Mouse (Mus musculus) yolk sac, embryonic 10.5 days (tissue): ENCODE data around the gene Wnt3.

Source experiments
- DNase-seq: peaks from one replicate; pipeline ENCODE4 v3.0.0-alpha.2; 2017; ENCODE audit warnings: low spot score

Gene Wnt3

GRCm38 (mm10) chr11:103772505-103773386 lies 1.2 kb upstream of the Wnt3 start:
- no peak for DNase-seq

DNA sequence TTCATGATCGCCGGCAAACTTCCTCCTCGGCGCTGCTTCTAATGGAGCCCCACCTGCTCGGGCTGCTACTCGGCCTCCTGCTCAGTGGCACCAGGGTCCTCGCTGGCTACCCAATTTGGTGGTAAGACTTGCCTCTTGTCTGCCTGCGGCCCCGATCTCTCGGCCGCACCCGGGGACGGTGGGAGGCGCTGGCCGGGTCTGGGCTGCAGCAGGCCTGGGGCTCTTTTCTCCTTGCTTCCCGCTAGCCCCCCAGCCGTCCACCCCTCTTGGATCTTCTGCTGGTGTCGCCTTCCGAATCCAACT lies 229 bp downstream of the Wnt3 start:
- no peak for DNase-seq

- no peak for DNase-seq
Observed at GRCm38 (mm10) chr11:103780152-103780551, 6.2 kb downstream of the Wnt3 start.

GRCm38 (mm10) chr11:103789951-103790350 lies 16.0 kb downstream of the Wnt3 start:
- DNase-seq, result no peak

DNA sequence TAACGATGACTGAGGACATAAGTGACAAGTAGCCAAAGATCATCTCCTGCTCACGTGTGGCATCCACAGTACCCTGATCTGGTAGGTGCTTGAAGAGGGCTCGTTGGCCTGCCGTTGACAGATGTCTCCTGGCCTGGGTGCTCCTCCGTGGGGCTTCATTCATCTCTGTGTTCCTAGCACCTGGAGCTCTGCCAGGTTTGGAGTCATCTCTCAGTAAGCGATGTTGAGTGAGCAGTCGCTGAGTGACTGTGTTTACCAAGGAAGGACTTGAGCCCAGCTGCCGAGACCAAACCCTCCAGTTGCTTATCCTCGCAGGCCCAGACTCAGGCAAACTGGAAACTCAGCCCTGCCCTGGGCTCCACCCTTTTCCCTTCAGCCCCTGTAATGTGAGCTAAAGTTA lies 27.2 kb downstream of the Wnt3 start:
- DNase-seq, result no peak

DNA sequence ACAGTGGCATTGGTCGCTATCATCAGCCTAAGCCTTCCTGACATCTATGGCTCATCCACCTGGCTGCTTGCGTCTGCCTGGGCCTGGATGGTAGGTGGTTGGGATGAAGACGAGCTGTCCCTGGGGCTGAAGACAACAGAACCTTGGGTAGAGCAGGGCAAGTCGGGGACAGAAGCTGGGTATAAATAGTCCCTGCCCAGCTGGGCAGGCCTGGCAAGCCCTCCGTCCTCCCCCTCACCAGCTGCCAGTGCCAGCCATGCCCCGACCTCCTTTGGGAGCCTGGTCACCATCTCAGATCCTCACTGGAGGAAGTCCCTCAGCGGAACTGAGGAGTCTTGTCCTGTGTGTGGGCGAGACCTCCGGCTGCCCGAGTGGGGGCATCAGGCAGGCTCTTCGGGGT lies 30.2 kb downstream of the Wnt3 start:
- no peak for DNase-seq

DNA sequence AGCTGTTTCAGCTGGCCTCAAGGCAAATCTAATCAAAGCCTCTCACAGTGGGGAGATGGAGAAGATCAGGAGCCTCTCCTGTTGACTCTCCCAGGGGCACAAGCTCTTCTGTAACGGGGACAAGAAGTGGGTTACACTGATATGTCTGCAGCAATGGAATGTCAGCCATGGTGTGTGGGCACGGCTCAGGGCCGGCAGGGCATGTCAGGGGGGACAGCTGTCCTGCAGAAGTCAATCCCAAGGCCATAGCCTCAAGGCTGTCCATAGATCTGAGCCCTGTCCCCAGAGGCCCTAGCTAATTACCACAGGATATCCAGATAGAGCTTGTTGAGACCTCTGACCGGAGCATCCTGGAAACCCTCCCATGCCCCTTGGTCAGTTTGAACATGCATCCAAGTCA lies 30.9 kb downstream of the Wnt3 start:
- no peak for DNase-seq

GRCm38 (mm10) chr11:103807966-103808365 lies 34.0 kb downstream of the Wnt3 start:
- DNase-seq, result no peak

GRCm38 (mm10) chr11:103808771-103809610 lies 35.0 kb downstream of the Wnt3 start:
- DNase-seq, result no peak

GRCm38 (mm10) chr11:103809611-103810598 lies 36.0 kb downstream of the Wnt3 start:
- DNase-seq, result peak; percentile 40

GRCm38 (mm10) chr11:103810631-103811030 lies 36.7 kb downstream of the Wnt3 start:
- DNase-seq, result no peak

GRCm38 (mm10) chr11:103811246-103811645 lies 37.3 kb downstream of the Wnt3 start:
- DNase-seq, result no peak

DNA sequence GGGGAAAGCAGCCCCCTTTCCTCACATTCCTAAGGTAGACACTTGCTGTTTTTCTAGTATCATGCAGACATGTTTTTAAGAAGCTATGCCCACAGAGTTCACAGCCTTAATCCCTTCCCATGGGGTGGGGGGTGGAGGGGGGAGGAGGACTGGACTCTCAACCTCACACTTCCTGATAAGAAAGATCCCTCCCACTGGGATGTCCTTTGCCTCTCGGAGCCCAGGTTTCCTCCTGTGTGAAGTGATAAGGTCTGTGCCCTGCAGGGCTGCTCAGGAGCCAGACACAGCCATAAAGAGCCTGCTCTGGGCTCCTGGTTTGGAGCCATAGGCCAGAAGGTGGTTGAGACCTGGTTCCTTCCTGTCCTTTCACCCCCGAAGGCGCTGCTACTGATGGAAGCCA lies 40.9 kb downstream of the Wnt3 start:
- DNase-seq, result peak; percentile 64

DNA sequence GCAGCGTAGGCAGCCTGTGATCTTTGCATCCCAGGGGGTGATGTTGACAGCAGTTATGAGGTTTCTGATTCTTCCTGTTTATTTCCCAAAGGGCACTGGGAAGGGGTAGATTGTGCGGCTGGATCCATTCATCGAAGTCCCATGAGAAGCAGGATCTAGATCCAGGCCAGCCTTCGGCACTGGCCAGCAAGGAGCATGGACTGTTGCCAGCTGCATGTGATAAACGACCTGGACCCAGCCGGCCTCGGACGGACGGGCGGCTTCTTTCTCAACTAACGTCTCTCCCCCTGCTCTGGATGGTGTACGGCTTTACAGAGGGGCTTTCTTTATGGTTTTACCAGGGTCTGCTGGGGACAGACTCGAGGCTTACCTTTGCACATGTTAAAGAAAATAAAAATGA lies 42.0 kb downstream of the Wnt3 start:
- no peak for DNase-seq

DNA sequence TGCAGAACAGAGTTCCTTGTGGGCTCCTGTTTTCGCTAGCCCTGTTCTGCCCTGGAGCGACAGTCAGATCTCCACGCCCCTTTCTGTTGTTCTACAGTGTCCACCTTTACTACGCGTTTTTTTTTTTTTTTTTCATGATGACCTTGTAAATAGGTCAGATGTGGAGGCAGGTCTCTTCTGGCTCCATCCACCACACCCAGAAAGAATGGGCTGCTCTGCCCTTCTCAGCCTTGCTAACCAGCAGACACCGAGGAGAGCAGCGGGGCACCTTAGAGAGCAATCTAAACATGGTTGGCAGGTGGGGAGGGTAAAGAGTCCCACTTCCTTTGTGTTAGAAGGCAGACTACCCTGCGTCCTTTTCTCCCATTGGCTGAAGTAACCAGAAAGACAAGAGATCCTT lies 42.8 kb downstream of the Wnt3 start:
- no peak for DNase-seq

GRCm38 (mm10) chr11:103827201-103827600 lies 53.3 kb downstream of the Wnt3 start:
- DNase-seq, result no peak

DNA sequence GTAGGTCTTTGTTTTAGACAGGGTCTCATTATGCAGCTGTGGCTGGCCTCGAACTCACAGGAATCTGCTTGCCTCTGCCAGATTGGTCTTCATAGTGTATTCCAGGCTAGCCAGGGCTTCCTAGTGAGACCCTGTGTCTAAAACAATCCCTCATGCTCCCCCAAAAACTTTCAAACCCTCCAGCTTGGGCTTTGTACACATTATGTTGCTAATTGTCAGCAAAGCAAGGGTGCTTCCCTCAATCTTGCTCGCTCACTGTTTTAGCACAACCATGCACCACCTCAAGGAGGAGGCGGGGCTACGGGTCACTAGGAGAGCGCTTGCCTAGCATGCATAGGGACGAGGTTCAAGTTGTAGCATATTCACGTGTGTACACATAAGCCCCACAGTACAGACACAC lies 54.9 kb downstream of the Wnt3 start:
- DNase-seq, result no peak

DNA sequence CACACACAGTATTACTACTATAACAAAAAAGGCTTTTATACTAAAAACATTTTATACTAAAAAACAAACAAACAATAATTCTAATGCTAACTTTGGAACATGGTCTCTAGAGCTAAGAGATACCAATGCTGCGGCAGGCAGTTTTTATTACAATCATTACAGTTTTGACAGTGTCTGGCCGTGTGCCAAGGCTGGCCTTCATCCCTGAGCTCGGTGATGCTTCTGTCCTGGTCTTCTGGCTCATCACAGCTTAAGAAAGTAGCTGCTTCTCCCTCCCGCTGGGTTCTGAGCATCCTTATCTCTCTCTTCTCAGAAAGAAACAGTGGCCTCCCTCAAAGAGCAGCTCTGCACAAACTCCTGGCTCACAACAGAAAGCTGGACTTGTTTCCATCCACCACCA lies 56.0 kb downstream of the Wnt3 start:
- DNase-seq, result no peak

DNA sequence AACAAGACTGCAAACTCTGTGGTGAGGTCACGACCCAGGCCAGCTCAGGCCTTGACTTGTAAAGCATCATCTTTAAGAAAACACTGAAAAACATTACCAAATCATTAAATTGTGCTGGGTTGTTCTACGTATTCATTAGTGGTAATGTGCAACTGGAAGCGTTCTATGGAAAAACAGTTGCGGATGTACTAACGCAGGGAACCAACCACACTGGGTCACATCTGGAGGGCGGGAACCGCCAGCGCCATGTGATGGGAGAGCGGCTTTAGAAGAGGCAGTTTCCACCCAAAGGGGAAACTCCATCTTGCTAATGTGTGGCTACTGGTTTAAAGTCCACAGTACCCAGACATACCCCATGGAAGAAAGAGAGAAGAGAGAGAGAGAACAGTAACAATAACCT lies 56.5 kb downstream of the Wnt3 start:
- DNase-seq, result no peak

DNA sequence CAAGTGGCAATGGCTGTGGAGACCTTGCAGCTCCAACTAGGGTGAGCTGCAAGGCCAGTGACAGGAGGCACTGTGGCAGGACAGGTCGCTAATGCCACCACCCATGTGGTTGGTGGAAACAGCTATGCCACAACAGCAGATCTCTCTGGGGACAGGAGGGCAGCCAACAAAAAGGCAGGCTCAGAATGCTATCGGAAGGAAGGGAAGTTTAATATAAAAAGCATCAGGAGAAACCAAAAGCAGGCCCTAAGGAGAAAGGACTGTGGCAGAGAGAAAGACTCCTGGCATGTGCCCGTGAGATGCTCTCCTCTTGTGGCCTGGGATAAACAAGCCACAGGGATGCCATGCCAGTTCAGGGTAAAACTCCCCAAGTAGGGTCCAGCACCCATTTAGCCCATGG lies 57.8 kb downstream of the Wnt3 start:
- no peak for DNase-seq

DNA sequence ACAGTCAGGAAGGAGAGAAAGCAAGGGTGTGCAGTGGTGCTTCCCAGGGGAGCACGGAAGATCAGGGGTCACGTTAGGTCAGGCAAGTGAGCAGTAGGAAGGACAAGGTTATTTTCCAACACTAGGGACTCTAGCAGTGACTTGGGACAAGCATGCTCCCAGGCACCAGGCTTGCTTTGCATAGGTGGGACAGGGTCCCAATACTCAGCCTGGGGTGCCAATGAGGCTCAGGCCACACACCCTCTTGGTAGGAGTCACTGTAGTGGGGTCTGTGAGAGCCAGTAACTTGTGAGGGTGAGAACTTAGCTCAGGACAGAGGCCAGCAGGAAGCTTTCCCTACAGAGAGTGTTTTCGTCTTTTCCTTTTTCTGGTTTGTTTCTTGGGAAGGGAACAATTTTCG lies 58.4 kb downstream of the Wnt3 start:
- no peak for DNase-seq

GRCm38 (mm10) chr11:103838955-103839354 lies 65.0 kb downstream of the Wnt3 start:
- DNase-seq, result no peak
